Mouse (Mus musculus) heart, postnatal 0 days (tissue): ENCODE results near the gene Tbc1d16.

ENCODE experiments used
- CTCF ChIP-seq: IDR thresholded peaks from 2 replicates; pipeline ENCODE4 v1.5.1; 2016; ENCODE audit warnings: antibody characterized with exemption, control low read depth, low read depth
- EP300 ChIP-seq: IDR thresholded peaks from 2 replicates; pipeline ENCODE4 v1.6.1; 2016; ENCODE audit warnings: antibody characterized with exemption, low read depth

DNA sequence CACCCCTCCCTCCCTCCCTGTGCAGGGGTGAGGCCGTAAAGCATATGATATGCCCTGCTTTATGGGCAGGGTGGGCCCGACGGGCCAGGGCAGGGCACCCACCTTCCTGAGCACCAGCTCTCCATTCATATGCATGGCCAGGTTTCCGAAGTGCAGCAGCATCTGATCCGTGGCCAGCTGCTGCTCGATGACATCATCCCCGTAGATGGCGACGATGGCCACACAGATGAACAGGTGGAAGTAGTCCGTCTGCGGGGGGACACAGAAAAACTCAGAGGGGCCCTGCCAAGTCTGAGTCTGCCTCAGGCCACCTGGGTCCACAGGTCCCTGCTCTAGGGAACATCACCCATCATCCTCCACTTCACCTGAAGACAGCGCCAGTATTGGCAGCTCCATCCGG, 79.5 kb downstream of the Tbc1d16 start:
- no peak for TF ChIP-seq EP300
- no peak for TF ChIP-seq CTCF
